Mouse (Mus musculus): ENCODE results near the gene Pcsk2. TPM values are rescaled to one million over a fixed set of nuclear protein-coding genes. Genes with fewer than 3 reads are reported as not detected.

Pcsk2 gene
- total RNA-seq, 2 experiments from 2014 or later: not detected

- DNase-seq: no peak
Observed at GRCm38 (mm10) chr2:143735442-143735841, 189.5 kb downstream of the Pcsk2 start.

- DNase-seq: no peak
Observed at GRCm38 (mm10) chr2:143739475-143740226, 193.7 kb downstream of the Pcsk2 start.

- DNase-seq: no peak
Observed at GRCm38 (mm10) chr2:143742436-143742835, 196.5 kb downstream of the Pcsk2 start.

- DNase-seq: peak in 1 of 2 experiments; percentile 8
Observed at GRCm38 (mm10) chr2:143743081-143743480, 197.1 kb downstream of the Pcsk2 start.

GRCm38 (mm10) chr2:143752051-143752788 lies 206.3 kb downstream of the Pcsk2 start:
- no peak for DNase-seq

- DNase-seq: peak in 1 of 2 experiments; percentile 17
Observed at GRCm38 (mm10) chr2:143776448-143776847, 230.5 kb downstream of the Pcsk2 start.

GRCm38 (mm10) chr2:143780310-143780709 lies 234.4 kb downstream of the Pcsk2 start:
- DNase-seq: no peak

GRCm38 (mm10) chr2:143789911-143790310 lies 244.0 kb downstream of the Pcsk2 start:
- DNase-seq: no peak

GRCm38 (mm10) chr2:143795858-143796257 lies 249.9 kb downstream of the Pcsk2 start:
- no peak for DNase-seq

GRCm38 (mm10) chr2:143796335-143797013 lies 250.5 kb downstream of the Pcsk2 start:
- DNase-seq: no peak

- no peak for DNase-seq
Observed at GRCm38 (mm10) chr2:143801097-143801496, 255.1 kb downstream of the Pcsk2 start.

- DNase-seq: no peak
Observed at GRCm38 (mm10) chr2:143806140-143806923, 260.4 kb downstream of the Pcsk2 start.

- no peak for DNase-seq
Observed at GRCm38 (mm10) chr2:143806924-143807664, 261.1 kb downstream of the Pcsk2 start.

GRCm38 (mm10) chr2:143808789-143809188 lies 262.8 kb downstream of the Pcsk2 start:
- DNase-seq: no peak

GRCm38 (mm10) chr2:143812262-143812661 lies 266.3 kb downstream of the Pcsk2 start:
- no peak for DNase-seq

- no peak for DNase-seq
Observed at GRCm38 (mm10) chr2:143813461-143813860, 267.5 kb downstream of the Pcsk2 start.

GRCm38 (mm10) chr2:143831645-143832044 lies 285.7 kb downstream of the Pcsk2 start:
- DNase-seq: no peak

GRCm38 (mm10) chr2:143832721-143833120 lies 286.8 kb downstream of the Pcsk2 start:
- no peak for DNase-seq

- DNase-seq: no peak
Observed at GRCm38 (mm10) chr2:143834082-143834481, 288.1 kb downstream of the Pcsk2 start.

- no peak for DNase-seq
Observed at GRCm38 (mm10) chr2:143835820-143836219, 289.9 kb downstream of the Pcsk2 start.

GRCm38 (mm10) chr2:143837291-143837701 lies 291.3 kb downstream of the Pcsk2 start:
- peak; percentile 75 to 90 for DNase-seq
